Mouse (Mus musculus) spleen, embryonic (tissue): ENCODE results near the gene Fam122c.

Source experiments
- CTCF ChIA-PET: fragments of 350-600 bp; sonication (Branson Sonifier 250); formaldehyde crosslinking; loops from one replicate; lab custom pipeline; 2022; lab: Charles Lee

Fam122c gene

GRCm38 (mm10) chrX:53370366-53370740 is 97.1 kb downstream of the Fam122c start, which contains the start of gene Mospd1:
Gene Mospd1, minus strand, starts transcription at chrX:53370502.
- CTCF ChIA-PET: interaction anchor here (0.6 to 0.7 kb wide), 2 partner anchors 14 to 119 kb away, joined by 3 to 5 read pairs; no protein-coding TSS in a partner anchor
